Comparison of ENCODE assay signal across 11 mouse cellular contexts in the genomic region with DNA sequence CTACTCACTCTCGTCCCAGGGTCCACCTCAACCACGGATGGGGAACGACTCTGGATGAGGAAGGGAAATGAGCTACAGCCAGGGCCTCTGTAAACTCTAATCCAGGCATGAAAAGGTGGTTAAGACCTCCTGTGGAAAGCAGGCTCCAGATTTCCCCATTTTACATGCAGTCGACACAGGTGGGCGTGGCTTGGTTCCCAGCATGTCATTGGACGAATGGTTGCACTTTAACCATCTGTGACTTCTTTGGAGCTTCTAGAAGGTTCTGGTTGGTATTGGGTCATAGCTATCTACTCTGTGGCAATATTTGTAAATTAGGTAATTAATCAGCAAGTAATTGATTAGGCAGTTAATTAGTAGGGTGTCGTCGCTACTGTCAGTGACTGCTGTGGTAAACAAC.
"Had no signal": no experiment of that assay in that cellular context is flagged by ENCODE, and none has a peak within 500 bp of the region (broad histone marks: within the 10 kb centered on the region; RNA-seq: fewer than 3 reads in every experiment).

No protein-coding gene starts in this region.

- DNase-seq: kidney, adult 8-10 months; kidney, postnatal 25 days; layer of hippocampus, adult 9-11 months; lung, adult 2 months; lung, postnatal 36 days; thymus, adult 2 months; thymus, postnatal 25 days had no signal

- ATAC-seq: lung, postnatal 0 days had no signal

- H3K36me3 ChIP-seq: neural tube, embryonic 12.5 days had no signal

- H3K9me3 ChIP-seq: neural tube, embryonic 12.5 days had no signal

- H3K4me3 ChIP-seq: limb, embryonic 13.5 days; neural tube, embryonic 12.5 days had no signal

- H3K4me2 ChIP-seq: limb, embryonic 13.5 days; neural tube, embryonic 12.5 days had no signal

- H3K9ac ChIP-seq: limb, embryonic 13.5 days; liver, embryonic 14.5 days; neural tube, embryonic 12.5 days had no signal

- H3K27ac ChIP-seq: limb, embryonic 13.5 days; liver, embryonic 14.5 days; neural tube, embryonic 12.5 days had no signal

- H3K27me3 ChIP-seq: neural tube, embryonic 12.5 days had no signal
